Mouse (Mus musculus): Measurements from ENCODE around the gene Olfr73. TPM values are rescaled to one million over a fixed set of nuclear protein-coding genes. Genes with fewer than 3 reads are reported as not detected.
"Not testable (repeated sequence)": the region's sequence is repeated elsewhere in the genome, so short reads cannot be mapped to it uniquely, and the experiment has no call there.

Olfr73 gene
- total RNA-seq (2015; ENCODE audit: low replicate concordance) (not detected in 2 replicates), total RNA-seq (2017; ENCODE audit: low replicate concordance) (not detected in 2 replicates)

DNA sequence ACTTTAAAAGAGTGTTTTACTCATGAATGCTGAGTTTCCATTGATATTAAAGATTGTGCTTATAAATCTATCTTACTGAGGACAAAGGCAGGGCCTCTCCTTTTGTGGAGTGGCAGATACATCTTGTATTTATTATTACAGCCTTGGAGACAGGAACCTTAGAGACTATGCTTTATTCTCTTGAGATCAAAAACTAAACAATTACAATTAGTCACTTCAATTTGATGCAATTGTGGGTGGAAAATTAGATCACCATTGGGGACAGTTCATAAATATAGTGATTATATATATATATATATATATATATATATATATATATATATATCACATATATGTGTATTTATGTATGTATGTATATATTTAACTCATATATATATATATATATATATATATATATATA is at the start of gene Olfr73:
Gene Olfr73, minus strand, starts transcription at position 101 of the 400 bp plus-strand sequence.
- ATAC-seq (replicated peaks; ENCODE audit: low FRiP score, poor library complexity, severe bottlenecking), result no peak

DNA sequence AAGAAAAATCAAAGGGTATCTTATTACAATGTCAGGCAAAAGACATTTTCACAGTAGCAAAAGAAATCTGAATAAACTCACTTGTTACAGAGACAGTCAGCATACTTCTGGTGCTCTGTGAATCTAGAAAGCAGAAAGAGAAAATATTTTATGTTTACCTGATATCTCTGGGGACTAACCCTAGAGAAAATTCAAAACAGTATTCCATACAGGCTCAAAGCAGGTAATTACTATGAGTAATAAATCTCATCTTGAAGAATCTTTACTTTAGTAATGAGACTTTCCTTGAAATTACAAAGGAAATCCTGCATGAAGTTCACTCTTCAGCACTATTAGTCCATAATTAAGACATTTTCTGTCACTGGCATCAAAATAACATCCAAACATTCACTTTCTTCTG is 34.2 kb upstream of the Olfr73 start, which contains the start of gene Olfr1163:
Gene Olfr1163, minus strand, starts transcription at position 101 of the 400 bp plus-strand sequence.
- ATAC-seq (replicated peaks; ENCODE audit: low FRiP score, poor library complexity, severe bottlenecking), result no peak

DNA sequence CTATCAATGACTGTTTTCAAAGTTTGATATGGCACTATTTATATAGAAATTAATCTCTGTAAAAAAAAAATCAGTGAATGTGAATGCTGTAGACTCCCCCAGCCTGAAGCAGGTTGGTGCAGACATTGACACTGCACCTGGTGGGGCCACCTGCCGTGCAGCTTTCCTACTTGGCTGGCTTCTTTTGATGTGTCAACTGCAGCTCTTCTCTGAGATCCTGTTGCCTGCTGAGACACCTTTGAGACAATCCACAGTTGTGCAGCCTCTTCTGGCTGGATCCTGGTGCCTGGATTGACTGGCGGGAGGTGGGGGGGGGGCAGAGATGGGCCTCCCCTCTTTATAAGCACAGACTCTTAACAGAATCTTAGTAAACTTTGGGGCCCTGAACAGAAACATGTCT is 26.1 kb upstream of the Olfr73 start:
- ATAC-seq (replicated peaks; ENCODE audit: low FRiP score, poor library complexity, severe bottlenecking), result no peak

DNA sequence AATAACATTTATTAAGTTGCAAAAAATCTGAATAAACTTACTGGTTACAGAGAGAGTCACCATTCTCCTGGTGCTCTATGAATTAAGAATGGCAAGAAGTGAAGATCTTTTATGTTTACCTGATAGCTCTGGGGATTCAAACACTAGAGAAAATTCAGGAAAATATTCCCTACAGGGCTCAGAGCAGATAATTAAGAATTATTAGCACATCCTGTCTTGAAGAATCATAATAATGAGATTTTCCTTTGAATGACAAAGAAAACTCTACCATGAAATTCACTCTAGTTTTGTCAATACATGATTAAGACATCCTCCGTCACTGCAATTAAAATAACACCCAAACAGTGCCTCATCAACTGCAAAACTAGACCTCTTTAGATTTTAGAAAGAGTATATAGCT is 13.5 kb upstream of the Olfr73 start, which contains the start of gene Olfr1162:
Gene Olfr1162, minus strand, starts transcription at position 101 of the 400 bp plus-strand sequence.
- no peak for ATAC-seq (replicated peaks; ENCODE audit: low FRiP score, poor library complexity, severe bottlenecking)

DNA sequence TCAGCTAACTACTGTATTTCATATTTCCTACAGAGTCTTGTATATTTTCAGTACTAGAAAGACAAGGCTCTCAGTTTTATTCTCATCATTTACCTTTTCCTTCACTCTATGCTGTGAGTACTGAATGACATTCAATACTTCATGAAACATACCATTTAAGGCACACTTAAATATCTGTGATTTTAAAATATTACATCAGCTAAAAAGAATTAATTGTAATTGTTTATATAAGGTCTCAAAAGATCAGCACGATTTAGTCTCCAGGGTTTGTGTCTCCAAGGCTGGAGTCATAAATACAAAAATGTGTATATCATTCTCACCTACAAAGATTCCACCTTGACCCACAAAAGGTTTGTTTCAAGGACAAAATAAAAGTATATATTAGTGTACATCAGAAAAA is 15.0 kb downstream of the Olfr73 start, which contains the start of gene Olfr1161:
Gene Olfr1161, plus strand, starts transcription at position 301 of the 400 bp plus-strand sequence.
- not testable (repeated sequence) for ATAC-seq (replicated peaks; ENCODE audit: low FRiP score, poor library complexity, severe bottlenecking)

DNA sequence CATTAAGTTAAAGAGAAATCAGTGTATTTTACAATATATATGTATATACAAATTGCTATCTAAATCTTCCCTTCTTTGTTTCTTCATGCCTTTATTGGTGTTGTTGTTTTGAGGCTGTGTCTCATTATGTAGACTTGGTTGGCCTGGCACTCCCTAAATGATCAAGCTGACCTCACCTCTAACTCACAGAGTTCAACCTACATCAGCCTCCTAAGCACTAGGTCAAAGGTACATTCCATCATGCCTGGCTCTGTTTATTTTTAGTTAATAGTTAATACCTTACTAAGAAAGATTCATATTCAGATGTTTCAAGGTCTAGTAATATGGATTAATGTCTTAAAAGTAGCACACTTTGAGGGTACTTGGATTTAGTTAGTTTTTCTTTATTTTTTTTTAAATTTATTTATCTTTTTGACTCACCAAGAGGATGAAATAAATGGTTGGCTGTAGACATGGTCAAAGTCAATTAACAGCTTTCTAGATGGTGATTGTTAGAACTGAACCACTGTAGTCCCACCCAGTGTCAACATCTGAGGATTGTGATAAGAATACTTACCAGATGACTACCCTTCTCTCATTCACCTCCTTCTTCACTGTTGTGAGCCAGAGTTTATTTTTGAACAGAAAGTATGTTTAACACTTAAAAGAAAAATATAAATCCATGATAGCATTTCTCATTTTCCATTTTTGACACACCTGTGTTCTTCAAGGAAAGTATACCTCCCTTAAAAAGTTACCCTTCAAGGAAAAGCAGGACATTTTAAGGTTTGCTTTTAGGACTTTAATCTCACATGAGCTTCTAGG is 29.8 kb downstream of the Olfr73 start, which contains the start of gene Olfr1160:
Gene Olfr1160, minus strand, starts transcription at position 754 of the 804 bp plus-strand sequence.
- no peak for ATAC-seq (replicated peaks; ENCODE audit: low FRiP score, poor library complexity, severe bottlenecking)

DNA sequence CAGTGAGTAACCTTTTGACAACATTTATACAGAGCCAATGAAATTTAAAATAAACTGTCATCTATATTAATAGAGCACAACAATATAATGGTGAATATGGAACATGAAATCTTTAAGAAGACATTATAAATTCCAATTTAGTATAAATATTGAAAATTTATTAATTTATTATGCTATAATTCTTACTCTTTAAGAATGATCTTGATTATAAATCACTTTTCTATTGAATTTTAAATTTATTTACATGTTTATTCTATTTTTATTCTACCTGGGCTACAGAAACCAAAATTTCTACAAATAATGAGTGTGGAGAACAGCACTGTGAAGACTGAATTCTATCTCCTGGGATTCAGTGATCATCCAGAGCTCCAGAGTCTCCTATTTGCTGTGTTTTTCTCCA is 47.7 kb downstream of the Olfr73 start, which contains the start of gene Olfr1158:
Gene Olfr1158, plus strand, starts transcription at position 301 of the 400 bp plus-strand sequence.
- no peak for ATAC-seq (replicated peaks; ENCODE audit: low FRiP score, poor library complexity, severe bottlenecking)

Other genes starting within 250 kb of the Olfr73 start
- gene Olfr1143, start 237.1 kb downstream of the Olfr73 start, total RNA-seq (2015; ENCODE audit: low replicate concordance), result not detected in 2 replicates
- gene Olfr1143, start 237.1 kb downstream of the Olfr73 start, total RNA-seq (2017; ENCODE audit: low replicate concordance), result not detected in 2 replicates
- not detected in 2 replicates for gene Olfr1145, start 227.9 kb downstream of the Olfr73 start, total RNA-seq (2015; ENCODE audit: low replicate concordance)
- gene Olfr1145, start 227.9 kb downstream of the Olfr73 start, total RNA-seq (2017; ENCODE audit: low replicate concordance), result not detected in 2 replicates
- gene Olfr1148, start 207.2 kb downstream of the Olfr73 start, total RNA-seq (2015; ENCODE audit: low replicate concordance), result not detected in 2 replicates
- gene Olfr1148, start 207.2 kb downstream of the Olfr73 start, total RNA-seq (2017; ENCODE audit: low replicate concordance), result not detected in 2 replicates
- gene Olfr1150-ps1, start 193.7 kb downstream of the Olfr73 start, total RNA-seq (2015; ENCODE audit: low replicate concordance), result not detected in 2 replicates
- 0.09 TPM in 1 of 2 replicates, not detected in the other for gene Olfr1150-ps1, start 193.7 kb downstream of the Olfr73 start, total RNA-seq (2017; ENCODE audit: low replicate concordance)
- not detected in 2 replicates for gene Olfr1151, start 181.8 kb downstream of the Olfr73 start, total RNA-seq (2015; ENCODE audit: low replicate concordance)
- gene Olfr1151, start 181.8 kb downstream of the Olfr73 start, total RNA-seq (2017; ENCODE audit: low replicate concordance), result 0.56 TPM in 1 of 2 replicates, not detected in the other
- not detected in 2 replicates for gene Olfr1152, start 171.2 kb downstream of the Olfr73 start, total RNA-seq (2015; ENCODE audit: low replicate concordance)
- gene Olfr1152, start 171.2 kb downstream of the Olfr73 start, total RNA-seq (2017; ENCODE audit: low replicate concordance), result not detected in 2 replicates
- not detected in 2 replicates for gene Olfr1153, start 142.7 kb downstream of the Olfr73 start, total RNA-seq (2015; ENCODE audit: low replicate concordance)
- gene Olfr1153, start 142.7 kb downstream of the Olfr73 start, total RNA-seq (2017; ENCODE audit: low replicate concordance), result not detected in 2 replicates
- gene Olfr1154, start 132.5 kb downstream of the Olfr73 start, total RNA-seq (2015; ENCODE audit: low replicate concordance), result not detected in 2 replicates
- gene Olfr1154, start 132.5 kb downstream of the Olfr73 start, total RNA-seq (2017; ENCODE audit: low replicate concordance), result not detected in 2 replicates
- gene Olfr1155, start 92.6 kb downstream of the Olfr73 start, total RNA-seq (2015; ENCODE audit: low replicate concordance), result not detected in 2 replicates
- not detected in 2 replicates for gene Olfr1155, start 92.6 kb downstream of the Olfr73 start, total RNA-seq (2017; ENCODE audit: low replicate concordance)
- gene Olfr1156, start 84.6 kb downstream of the Olfr73 start, total RNA-seq (2015; ENCODE audit: low replicate concordance), result not detected in 2 replicates
- gene Olfr1156, start 84.6 kb downstream of the Olfr73 start, total RNA-seq (2017; ENCODE audit: low replicate concordance), result not detected in 2 replicates
- not detected in 2 replicates for gene Olfr1157, start 69.4 kb downstream of the Olfr73 start, total RNA-seq (2015; ENCODE audit: low replicate concordance)
- gene Olfr1157, start 69.4 kb downstream of the Olfr73 start, total RNA-seq (2017; ENCODE audit: low replicate concordance), result not detected in 2 replicates
- gene Olfr74, start 63.0 kb downstream of the Olfr73 start, total RNA-seq (2015; ENCODE audit: low replicate concordance), result not detected in 2 replicates
- gene Olfr74, start 63.0 kb downstream of the Olfr73 start, total RNA-seq (2017; ENCODE audit: low replicate concordance), result not detected in 2 replicates
- gene Olfr1158, start 47.6 kb downstream of the Olfr73 start, total RNA-seq (2015; ENCODE audit: low replicate concordance), result not detected in 2 replicates
- gene Olfr1158, start 47.6 kb downstream of the Olfr73 start, total RNA-seq (2017; ENCODE audit: low replicate concordance), result not detected in 2 replicates
- not detected in 2 replicates for gene Olfr1160, start 29.4 kb downstream of the Olfr73 start, total RNA-seq (2015; ENCODE audit: low replicate concordance)
- gene Olfr1160, start 29.4 kb downstream of the Olfr73 start, total RNA-seq (2017; ENCODE audit: low replicate concordance), result 0.28 TPM in 1 of 2 replicates, not detected in the other
- not detected in 2 replicates for gene Olfr1161, start 14.9 kb downstream of the Olfr73 start, total RNA-seq (2015; ENCODE audit: low replicate concordance)
- not detected in 2 replicates for gene Olfr1161, start 14.9 kb downstream of the Olfr73 start, total RNA-seq (2017; ENCODE audit: low replicate concordance)
- gene Olfr1162, start 13.4 kb upstream of the Olfr73 start, total RNA-seq (2015; ENCODE audit: low replicate concordance), result not detected in 2 replicates
- not detected in 2 replicates for gene Olfr1162, start 13.4 kb upstream of the Olfr73 start, total RNA-seq (2017; ENCODE audit: low replicate concordance)
- gene Olfr1163, start 34.1 kb upstream of the Olfr73 start, total RNA-seq (2015; ENCODE audit: low replicate concordance), result not detected in 2 replicates
- not detected in 2 replicates for gene Olfr1163, start 34.1 kb upstream of the Olfr73 start, total RNA-seq (2017; ENCODE audit: low replicate concordance)
- gene Olfr1164, start 56.3 kb upstream of the Olfr73 start, total RNA-seq (2015; ENCODE audit: low replicate concordance), result not detected in 2 replicates
- gene Olfr1164, start 56.3 kb upstream of the Olfr73 start, total RNA-seq (2017; ENCODE audit: low replicate concordance), result not detected in 2 replicates
- gene Olfr1166, start 90.6 kb upstream of the Olfr73 start, total RNA-seq (2015; ENCODE audit: low replicate concordance), result not detected in 2 replicates
- not detected in 2 replicates for gene Olfr1166, start 90.6 kb upstream of the Olfr73 start, total RNA-seq (2017; ENCODE audit: low replicate concordance)
- not detected in 2 replicates for gene Olfr1167, start 117.5 kb upstream of the Olfr73 start, total RNA-seq (2015; ENCODE audit: low replicate concordance)
- not detected in 2 replicates for gene Olfr1167, start 117.5 kb upstream of the Olfr73 start, total RNA-seq (2017; ENCODE audit: low replicate concordance)
- not detected in 2 replicates for gene Olfr1168, start 144.2 kb upstream of the Olfr73 start, total RNA-seq (2015; ENCODE audit: low replicate concordance)
- not detected in 2 replicates for gene Olfr1168, start 144.2 kb upstream of the Olfr73 start, total RNA-seq (2017; ENCODE audit: low replicate concordance)
- not detected in 2 replicates for gene Olfr1170, start 190.6 kb upstream of the Olfr73 start, total RNA-seq (2015; ENCODE audit: low replicate concordance)
- gene Olfr1170, start 190.6 kb upstream of the Olfr73 start, total RNA-seq (2017; ENCODE audit: low replicate concordance), result not detected in 2 replicates
- gene Olfr1173, start 242.2 kb upstream of the Olfr73 start, total RNA-seq (2015; ENCODE audit: low replicate concordance), result not detected in 2 replicates
- not detected in 2 replicates for gene Olfr1173, start 242.2 kb upstream of the Olfr73 start, total RNA-seq (2017; ENCODE audit: low replicate concordance)